Mouse (Mus musculus) spleen, adult 18-20 months (tissue): Measurements from ENCODE around the gene Gm8126.
A peak's percentile ranks its signal among the peaks of the same experiment; 100 is the strongest.
"Not testable (repeated sequence)": the region's sequence is repeated elsewhere in the genome, so short reads cannot be mapped to it uniquely, and the experiment has no call there.

Source experiments
- DNase-seq, 2 experiments: peaks; one replicate each; pipeline ENCODE4 v3.0.0; 2022; ENCODE audit warnings: mixed read lengths in 2 of 2

Gene Gm8126

DNA sequence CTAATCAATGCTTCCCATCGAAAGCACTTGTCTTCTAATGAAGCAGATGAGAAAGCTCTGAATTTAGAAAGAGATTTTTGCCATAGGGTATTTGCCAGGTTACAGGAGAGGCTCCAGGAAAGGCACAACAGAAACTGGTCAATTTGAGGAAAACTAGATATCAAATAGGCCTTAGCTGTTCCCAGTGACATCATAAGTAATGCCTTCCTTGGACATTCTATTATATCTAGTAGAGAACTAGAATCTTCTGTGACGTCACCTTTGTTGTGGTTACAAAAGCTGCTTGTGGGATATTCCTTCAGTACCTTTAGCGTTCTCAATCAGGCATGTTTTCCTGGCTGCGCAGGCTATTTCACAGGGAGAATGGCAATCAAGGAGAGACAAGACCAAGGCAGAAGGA, at the start of gene Gm8126:
Gene Gm8126 (plus strand): TSS at position 301 of the 400 bp plus-strand sequence.
- not testable (repeated sequence) for DNase-seq

DNA sequence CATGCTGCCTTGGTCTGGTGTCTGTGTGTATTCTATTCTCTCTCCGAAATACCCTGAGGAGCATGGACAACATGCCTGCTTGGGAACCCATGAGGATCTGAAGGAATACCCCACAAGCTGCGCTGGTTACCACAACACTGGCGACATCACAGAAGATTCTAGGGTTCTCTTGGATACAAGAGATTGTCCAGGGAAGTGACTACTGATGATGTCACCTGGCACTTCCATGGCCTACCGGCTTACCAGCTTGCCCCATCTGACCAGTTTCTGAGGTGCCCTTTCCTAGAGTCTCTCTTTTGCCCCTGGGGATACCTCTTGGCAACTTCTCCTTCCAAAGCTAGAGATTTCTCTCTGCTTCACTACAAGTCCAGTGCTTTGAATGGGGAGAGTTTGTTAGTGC, 23.2 kb upstream of the Gm8126 start, which contains the start of gene Gm8122:
Gene Gm8122 (minus strand): TSS at position 101 of the 400 bp plus-strand sequence.
- DNase-seq: not testable (repeated sequence)

DNA sequence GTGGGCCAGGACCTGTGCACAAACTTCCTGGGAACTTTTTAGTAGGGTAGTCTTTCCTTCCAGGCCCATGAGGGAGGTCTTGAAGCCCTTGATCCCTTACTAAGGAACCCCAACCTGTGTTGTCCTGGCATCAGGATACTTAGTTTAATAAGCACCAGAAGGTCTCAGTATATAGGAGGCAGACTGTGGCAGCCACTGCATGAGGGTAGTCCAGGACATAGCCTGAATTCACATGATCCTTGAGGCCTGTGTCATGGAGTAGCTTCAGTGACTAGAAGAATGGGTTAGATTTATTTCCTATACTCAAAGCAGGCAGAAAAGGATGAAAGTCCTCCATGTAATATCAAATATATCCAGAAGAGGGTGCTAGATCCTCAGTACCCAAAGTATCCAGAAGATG, 20.7 kb upstream of the Gm8126 start:
- not testable (repeated sequence) for DNase-seq

DNA sequence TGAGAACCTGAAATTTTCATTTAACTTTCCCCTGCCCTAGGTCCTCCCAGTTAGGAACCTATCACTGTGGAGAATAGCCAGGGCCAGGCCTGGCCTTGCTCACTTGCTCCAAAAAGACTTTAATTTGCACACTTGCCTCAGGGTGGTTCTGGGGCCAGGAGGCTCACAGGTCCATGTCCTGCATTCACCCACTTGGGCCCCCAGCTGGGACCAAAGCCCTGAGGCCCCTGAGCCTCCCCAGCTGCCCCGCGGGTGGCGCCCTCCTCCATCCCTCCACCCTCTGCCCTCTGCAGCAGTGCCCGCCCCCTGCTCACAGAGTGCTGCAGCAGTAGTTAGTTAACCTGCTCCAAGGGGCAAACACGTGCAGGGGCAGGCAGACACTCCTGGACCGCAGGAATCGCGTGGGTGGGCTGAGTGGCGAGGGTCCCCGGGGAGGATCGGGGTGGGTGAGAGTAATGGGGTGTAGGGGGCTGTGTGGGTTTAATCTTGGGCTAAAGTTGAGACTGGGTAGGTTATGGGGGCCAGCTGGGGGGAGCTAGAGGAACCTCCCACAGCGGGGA, 8.8 kb upstream of the Gm8126 start:
- peak in 1 of 2 experiments; percentile 18 for DNase-seq

DNA sequence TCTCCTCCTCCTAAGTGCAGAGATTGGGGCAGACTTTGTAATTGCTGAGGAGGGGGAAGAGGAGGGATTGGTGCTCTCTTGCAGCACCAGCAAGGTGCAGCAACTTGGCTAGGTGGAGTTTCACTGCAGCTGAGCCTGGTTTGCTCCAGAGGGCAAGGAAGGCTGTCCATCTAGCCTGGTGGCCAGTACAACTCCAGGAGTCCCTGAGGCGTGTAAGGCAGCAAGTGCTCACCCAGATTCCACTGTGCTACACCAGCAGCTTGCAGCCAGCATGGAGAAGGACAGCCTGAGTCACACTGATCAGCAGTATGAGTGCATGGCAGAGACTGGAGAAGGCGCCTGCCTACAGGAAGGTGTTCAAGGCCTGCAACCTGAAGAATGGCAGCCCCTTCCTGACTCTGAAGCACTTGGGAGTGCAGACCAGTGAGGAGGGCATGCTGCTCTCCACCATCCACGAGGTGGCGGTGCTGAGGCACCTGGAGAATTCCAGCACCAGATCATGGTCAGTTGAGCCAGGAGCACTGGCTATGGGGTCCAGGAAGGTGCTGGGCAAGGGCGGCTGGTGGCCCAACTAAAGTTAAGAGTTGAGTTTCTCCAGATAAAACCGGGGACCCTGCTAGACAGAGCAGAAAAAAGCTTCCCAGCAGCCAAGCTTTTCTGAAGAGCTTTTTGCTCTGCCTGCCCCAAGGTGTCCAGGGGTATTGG, 7.7 kb upstream of the Gm8126 start:
- not testable (repeated sequence) for DNase-seq

DNA sequence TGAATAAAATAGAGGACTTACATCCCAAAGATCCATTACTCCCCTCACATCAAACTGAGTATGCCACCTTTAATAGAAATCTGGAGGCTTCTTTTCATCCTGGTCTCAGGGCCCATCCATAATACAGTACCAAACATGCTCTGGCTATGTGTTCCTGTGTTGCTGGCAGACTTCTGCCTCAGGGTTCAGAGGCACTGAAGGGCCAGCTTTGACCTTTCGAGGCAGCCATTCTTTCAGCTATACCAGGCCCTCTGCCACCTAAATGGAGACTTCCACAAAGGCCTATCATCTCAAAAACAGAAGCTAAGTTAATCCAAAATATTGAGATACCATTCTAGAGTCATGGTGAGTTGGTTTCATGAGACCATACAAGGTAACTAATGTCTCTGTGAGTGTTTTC, 1.9 kb upstream of the Gm8126 start:
- DNase-seq: not testable (repeated sequence)

DNA sequence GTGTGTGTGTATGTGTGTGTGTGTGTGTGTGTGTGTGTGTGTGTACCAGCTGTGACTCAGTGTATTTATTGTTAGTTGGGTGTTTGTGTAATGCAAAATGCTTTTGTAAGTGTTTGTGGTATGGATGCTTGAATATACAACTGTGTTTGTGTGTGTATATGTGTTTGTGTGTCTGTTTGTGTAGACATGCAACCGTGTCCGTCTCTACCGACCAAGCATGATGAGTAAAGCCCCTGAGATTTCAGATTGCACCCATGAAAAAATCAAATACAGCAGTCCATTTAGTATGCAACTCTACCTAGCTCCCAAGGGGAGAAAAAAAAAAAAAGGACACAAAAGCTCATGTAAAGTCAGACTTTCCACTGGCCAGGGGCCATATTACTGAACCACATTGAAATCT, 5.0 kb downstream of the Gm8126 start:
- DNase-seq: not testable (repeated sequence)

DNA sequence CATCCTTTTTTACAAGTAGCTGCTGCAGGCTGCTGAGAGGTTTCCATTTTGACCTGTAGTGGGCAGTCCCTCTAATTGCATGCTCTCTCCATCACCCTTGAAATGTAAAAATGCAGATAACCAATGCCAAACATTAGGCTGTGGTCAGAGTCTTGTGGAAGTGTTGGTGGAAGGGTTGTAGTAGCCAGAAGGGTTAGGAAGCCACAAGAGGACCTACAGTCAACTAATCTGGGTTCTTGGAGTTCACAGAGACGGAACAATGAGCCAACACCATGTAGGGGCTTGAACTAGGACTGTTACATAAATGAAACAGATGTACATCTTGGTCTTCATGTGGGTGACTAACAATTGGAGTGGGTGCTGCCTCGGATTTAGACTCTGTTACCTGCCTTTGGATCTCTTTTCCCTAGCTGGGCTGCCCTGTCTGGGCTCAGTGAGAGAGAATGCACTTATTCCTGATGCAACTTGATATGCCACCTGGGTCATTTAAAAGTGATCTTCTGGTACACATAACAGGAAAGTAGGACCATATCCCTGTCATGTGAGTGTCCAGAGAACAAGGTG, 10.2 kb downstream of the Gm8126 start:
- not testable (repeated sequence) for DNase-seq

DNA sequence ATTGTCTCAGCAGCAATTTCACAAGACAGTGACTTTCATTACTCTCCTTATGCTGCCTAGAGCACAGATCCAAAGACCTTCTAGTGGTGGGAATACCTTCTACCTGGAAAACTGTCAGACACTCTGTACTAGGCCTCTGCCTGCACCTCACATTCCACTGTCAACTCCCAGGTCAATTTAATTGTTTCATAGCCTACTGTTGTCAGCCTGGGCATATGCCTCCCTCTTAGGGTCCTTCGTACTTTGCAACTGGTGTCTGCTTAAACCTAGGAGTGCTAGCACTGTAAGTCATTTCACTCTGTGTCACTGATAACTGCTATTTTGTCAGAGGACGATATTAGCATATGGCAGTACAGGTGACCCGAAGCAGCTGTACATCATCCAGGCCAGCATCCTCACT, 10.8 kb downstream of the Gm8126 start:
- not testable (repeated sequence) for DNase-seq

DNA sequence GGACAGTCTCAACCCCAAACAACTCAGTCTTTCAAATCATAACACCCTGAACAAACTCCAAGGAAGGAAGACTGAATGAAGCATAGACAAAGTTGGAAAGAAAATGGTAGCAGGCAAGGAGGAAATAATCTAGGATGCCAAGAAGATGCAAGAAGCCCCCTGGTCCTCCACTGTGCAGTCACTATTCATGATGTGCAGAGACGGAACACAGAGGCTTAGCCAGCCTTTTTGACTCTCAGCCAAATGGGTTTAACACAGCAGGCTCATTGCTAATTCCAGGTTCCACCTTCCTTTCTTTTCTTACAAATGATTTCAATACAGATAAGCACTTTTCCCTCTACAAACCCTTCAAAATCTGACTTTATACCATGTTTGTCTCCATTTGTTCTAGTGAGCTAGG, 14.7 kb downstream of the Gm8126 start:
- DNase-seq: not testable (repeated sequence)

DNA sequence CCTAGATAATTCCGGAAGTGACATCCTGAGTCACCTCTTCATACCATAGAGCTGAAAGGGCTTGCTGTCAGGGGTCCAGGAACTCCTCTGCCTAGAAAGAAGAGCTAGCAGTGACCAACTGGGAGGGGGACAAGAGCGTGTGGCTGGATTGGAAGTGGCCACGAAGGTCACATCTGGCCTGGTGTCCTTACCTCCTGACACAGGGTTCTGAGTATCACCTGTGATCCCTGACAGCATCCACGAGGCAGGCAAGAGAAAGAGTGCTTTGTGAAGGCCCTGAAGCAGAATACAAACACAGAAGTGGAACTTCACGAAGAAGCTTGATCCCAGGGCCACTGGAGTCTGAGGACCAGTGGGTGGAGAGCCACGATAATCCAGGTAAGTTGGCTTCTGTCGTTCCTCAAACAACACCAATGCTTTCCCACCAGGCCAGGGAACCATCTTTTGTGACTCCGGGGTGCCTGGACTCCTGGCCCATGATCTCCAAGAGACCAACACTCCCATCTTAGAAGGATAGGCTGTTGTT, 16.6 kb downstream of the Gm8126 start, which contains the start of gene Gm9732:
Gene Gm9732 (plus strand): TSS at position 51 of the 526 bp plus-strand sequence.
- peak in 1 of 2 experiments; percentile 35 for DNase-seq

DNA sequence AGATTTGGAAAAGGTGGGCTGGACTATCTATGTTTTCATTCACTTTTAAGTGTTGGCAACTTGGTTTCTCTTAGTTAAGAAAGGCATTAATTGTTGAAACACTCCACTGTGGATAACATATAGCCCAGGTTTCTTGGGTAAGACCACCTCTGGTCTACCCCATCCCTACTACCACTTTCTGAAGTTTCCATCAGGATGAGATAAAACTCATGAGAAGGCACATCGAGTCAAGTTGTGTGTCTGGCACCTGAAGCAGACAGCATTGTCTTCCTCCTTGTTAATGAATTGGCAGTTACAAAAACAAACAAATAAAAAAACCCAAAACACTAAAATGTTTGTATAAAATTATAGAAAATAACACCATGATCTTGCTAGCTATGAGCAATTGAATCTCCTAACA, 17.3 kb downstream of the Gm8126 start:
- not testable (repeated sequence) for DNase-seq

DNA sequence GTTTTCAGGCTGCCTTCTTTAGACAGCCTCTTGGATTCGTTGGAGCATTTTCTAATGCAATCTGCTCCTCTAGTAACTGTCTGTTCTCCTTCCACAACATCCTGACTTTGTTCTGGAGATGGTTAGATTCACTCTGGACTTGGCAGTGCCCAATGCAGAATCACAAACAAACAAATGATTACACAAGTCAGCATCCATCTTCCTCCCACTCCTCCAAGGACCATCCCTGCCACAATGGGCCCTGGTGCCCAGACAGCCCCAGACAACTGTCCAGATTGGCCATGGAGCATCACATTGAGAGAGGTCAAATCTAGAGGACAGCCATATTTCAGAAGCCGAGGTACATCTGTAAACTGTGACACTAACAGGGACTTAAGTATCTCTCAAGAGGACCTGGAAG, 19.0 kb downstream of the Gm8126 start:
- DNase-seq: not testable (repeated sequence)

DNA sequence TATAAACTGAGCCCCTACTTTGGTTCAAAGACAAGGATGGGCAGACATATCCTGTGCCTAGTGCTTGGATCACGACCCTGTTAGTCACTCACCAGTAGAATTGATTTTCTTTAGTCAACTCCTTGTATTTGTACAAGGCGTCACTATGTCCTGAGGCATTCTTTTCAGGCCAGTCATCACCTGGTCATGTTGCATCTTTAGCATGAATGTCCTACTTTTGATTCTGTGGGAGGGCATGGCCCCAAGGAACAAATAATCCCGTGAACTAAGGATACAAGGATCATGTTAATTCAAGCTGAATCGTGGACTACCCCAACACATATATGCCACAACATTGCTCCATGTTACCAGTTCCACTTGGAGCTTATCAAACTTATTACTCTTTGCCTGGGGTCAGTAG, 19.7 kb downstream of the Gm8126 start:
- DNase-seq: not testable (repeated sequence)

DNA sequence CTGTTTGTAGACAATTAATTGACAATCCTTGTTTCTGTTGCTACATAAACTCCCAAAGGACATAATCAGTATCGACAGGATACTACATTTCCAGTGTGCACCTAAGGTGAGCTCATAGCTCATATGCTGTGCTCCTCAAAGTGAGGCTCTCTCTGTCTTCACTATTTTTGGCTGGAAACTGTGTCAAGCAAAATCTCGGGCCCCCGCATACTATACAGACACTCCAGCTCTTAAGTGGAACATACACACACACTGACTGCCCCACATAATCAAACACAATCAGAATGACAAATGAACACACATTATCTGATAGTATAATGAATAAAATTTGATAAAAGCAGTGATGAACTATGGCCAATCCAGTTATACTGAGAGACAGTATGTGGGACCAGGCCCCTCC, 20.2 kb downstream of the Gm8126 start:
- DNase-seq: not testable (repeated sequence)

DNA sequence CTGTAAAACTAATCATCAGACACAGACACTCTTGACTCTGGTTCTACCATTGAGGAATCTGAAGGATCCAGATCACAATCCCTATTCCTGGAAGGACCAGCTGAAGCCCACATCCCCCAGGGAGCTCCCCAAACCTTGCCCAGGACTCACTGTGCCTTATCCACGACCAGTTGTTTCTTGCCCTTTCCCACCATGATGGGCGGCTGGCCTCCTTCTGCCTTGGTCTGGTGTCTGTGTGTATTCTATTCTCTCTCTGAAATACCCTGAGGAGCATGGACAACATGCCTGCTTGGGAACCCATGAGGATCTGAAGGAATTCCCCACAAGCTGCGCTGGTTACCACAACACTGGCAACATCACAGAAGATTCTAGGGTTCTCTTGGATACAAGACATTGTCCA, 35.1 kb downstream of the Gm8126 start, which contains the start of gene Gm8127:
Gene Gm8127 (minus strand): TSS at position 330 of the 400 bp plus-strand sequence.
- DNase-seq: not testable (repeated sequence)
